Mouse (Mus musculus) limb, embryonic 10.5 days (tissue): ENCODE measurements at regions not wholly inside any gene's neighbourhood (a gene's known extent, or its start where the extent isn't known, plus 50 kb on each side); places are given as distances from the start of the nearest gene placed in this dataset.

Source experiments
- DNase-seq: peaks from one replicate; pipeline ENCODE4 v3.0.0-alpha.2; 2017; ENCODE audit warnings: low spot score
- H3K27ac ChIP-seq: fragments of 300-500 bp; sonication (generic); 2 replicates; pipeline ENCODE4 v1.5.1; 2016; ENCODE audit warnings: mild to moderate bottlenecking
- H3K27me3 ChIP-seq: fragments of 300-500 bp; sonication (generic); 2 replicates; pipeline ENCODE4 v1.6.1; 2016; ENCODE audit warnings: low read depth, mild to moderate bottlenecking; ENCODE audit not compliant: poor library complexity, severe bottlenecking
- H3K36me3 ChIP-seq: fragments of 300-500 bp; sonication (generic); 2 replicates; pipeline ENCODE4 v1.6.1; 2016; ENCODE audit warnings: mild to moderate bottlenecking, moderate library complexity
- H3K4me1 ChIP-seq: fragments of 300-500 bp; sonication (generic); 2 replicates; pipeline ENCODE4 v1.6.1; 2016
- H3K4me3 ChIP-seq: fragments of 300-500 bp; sonication (generic); 2 replicates; pipeline ENCODE4 v1.5.1; 2016; ENCODE audit warnings: mild to moderate bottlenecking, moderate library complexity
- H3K9me3 ChIP-seq: fragments of 300-500 bp; sonication (generic); replicated peaks from 2 replicates; pipeline ENCODE4 v1.6.1; 2016; ENCODE audit warnings: mild to moderate bottlenecking
- WGBS: fragments of 180-500 bp; shearing (Covaris S2); methylation state at CpG from one replicate; pipeline ENCODE4 v1.1.7; 2016; 5-methylcytosine and 5-hydroxymethylcytosine counted together

GRCm38 (mm10) chrX:163117681-163118393 lies 153.4 kb upstream of the S100g start:
- no peak for DNase-seq
- Histone ChIP-seq H3K4me1 (no peaks in the 10 kb centered on the region), H3K27me3 (peaks cover 85% of the 10 kb centered on the region), H3K9me3 (no peaks in the 10 kb centered on the region), H3K36me3 (no peaks in the 10 kb centered on the region), H3K4me3 (no peak overlapping the region), H3K27ac (no peak overlapping the region)
- WGBS: 84% methylated on average over 5 of the region's 5 CpGs

GRCm38 (mm10) chrX:163117237-163117636 lies 152.8 kb upstream of the S100g start:
- Histone ChIP-seq H3K4me1 (no peaks in the 10 kb centered on the region), H3K9me3 (no peaks in the 10 kb centered on the region), H3K27ac (no peak overlapping the region), H3K27me3 (peaks cover 85% of the 10 kb centered on the region), H3K4me3 (no peak overlapping the region), H3K36me3 (no peaks in the 10 kb centered on the region)
- 80% methylated on average over 1 of the region's 1 CpGs for WGBS
- no peak for DNase-seq

- H3K4me1 ChIP-seq: no peaks in the 10 kb centered on the region
- H3K27me3 ChIP-seq: peaks cover 66% of the 10 kb centered on the region
- 84% methylated on average over 4 of the region's 4 CpGs for WGBS
- H3K36me3 ChIP-seq: no peaks in the 10 kb centered on the region
- H3K27ac ChIP-seq: no peak overlapping the region
- H3K4me3 ChIP-seq: no peak overlapping the region
- no peaks in the 10 kb centered on the region for H3K9me3 ChIP-seq
- DNase-seq: no peak
Observed at GRCm38 (mm10) chrX:163095026-163095765, 130.8 kb upstream of the S100g start.
